Mouse (Mus musculus): ENCODE measurements around the gene Cyth1. TPM values are rescaled to one million over a fixed set of nuclear protein-coding genes. Genes with fewer than 3 reads are reported as not detected.

Gene Cyth1
- total RNA-seq, 4 experiments from 2014 or later: 62.7 to 77.3 (median 68.8) TPM

GRCm38 (mm10) chr11:118200834-118201830, 47.3 kb downstream of the Cyth1 start:
- peak in 1 of 2 experiments; percentile 21 for DNase-seq (ENCODE audit: low spot score in 2 of 2)

DNA sequence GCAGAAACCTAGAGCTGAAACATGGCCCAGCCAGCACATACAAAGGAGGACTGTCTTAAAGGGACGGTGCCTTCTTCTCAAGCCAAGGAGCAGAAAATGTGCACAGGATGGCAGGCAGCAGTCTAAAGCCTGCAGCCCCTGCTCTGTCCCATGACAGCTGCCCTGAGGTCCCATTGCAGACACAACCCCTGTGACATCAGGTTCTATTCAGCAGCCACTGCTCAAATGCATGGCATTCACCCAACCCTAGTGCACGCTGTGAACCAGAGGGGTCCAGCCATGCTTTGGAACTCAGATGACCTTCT, 50.1 kb downstream of the Cyth1 start:
- peak in 1 of 2 experiments; percentile 41 for DNase-seq (ENCODE audit: low spot score in 2 of 2)

GRCm38 (mm10) chr11:118197508-118198295, 50.7 kb downstream of the Cyth1 start:
- DNase-seq (ENCODE audit: low spot score in 2 of 2): peak; percentile 44 to 75

- DNase-seq (ENCODE audit: low spot score in 2 of 2): no peak
These were observed 51.5 kb downstream of the Cyth1 start for GRCm38 (mm10) chr11:118196824-118197388.

- no peak for DNase-seq (ENCODE audit: low spot score in 2 of 2)
These were observed 54.8 kb downstream of the Cyth1 start for GRCm38 (mm10) chr11:118193390-118194147.

- no peak for DNase-seq (ENCODE audit: low spot score in 2 of 2)
These were observed 55.4 kb downstream of the Cyth1 start for GRCm38 (mm10) chr11:118192973-118193372.

- DNase-seq (ENCODE audit: low spot score in 2 of 2): no peak
These were observed 65.6 kb downstream of the Cyth1 start for GRCm38 (mm10) chr11:118182768-118183167.

GRCm38 (mm10) chr11:118182353-118182752, 66.0 kb downstream of the Cyth1 start:
- no peak for DNase-seq (ENCODE audit: low spot score in 2 of 2)

DNA sequence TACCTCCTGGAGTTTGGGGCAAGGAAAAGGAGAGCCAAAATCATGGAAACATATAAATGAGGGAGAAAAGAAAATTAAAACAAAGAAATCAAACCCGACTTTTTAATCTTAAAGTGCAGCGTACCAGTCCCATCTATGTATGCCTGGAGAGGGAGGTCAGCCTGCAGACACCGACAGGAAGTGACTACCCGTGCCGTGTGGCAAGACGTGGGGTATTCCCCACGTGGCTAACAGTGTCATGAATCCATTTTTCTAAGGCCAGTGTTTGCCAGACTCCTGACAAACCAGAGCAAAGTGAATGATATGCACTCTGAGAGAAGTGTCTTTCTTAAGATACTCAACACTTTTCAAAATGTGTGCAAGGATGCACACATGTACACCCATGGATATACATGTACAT, 68.2 kb downstream of the Cyth1 start:
- DNase-seq (ENCODE audit: low spot score in 2 of 2): no peak

DNA sequence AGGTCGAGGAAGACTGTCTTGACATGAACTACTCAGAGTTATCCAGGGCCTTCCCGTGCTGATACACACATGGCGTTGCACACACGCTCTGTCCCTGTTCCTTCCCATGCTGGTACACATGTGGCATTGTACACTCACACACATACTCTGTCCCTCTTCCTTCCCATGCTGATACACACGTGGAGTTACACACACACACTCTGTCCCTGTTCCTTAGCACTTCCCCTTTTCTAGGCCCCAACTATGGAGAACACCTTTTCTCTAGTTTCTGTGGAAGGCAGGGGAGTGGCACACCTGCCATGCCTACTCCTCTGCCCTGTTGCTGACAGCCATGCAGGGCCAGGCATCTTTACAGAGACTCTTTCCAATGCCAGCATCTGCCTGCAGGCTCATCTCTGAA, 70.2 kb downstream of the Cyth1 start:
- DNase-seq (ENCODE audit: low spot score in 2 of 2): no peak

DNA sequence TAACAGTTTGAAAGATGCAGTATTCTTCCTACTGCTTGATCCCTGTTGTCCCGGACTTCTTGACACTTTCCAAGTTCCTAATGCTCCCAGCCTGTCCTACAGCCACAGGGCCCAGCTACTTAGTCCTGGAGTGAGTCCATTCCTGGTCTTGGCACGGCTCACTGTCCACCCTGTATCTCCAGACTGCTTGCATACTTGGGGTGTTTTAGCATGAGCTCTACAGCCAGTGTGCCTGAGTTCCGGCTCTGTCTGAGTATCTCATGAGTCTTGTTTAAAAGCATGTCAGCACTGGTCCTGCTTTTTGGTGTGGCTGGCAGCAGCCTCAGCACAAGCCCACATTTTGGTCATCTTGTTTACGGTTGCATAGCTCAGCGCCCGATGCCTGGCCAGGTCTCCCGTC, 73.6 kb downstream of the Cyth1 start:
- DNase-seq (ENCODE audit: low spot score in 2 of 2): no peak

GRCm38 (mm10) chr11:118172768-118173167, 75.6 kb downstream of the Cyth1 start:
- DNase-seq (ENCODE audit: low spot score in 2 of 2): no peak

- no peak for DNase-seq (ENCODE audit: low spot score in 2 of 2)
These were observed 78.1 kb downstream of the Cyth1 start for GRCm38 (mm10) chr11:118170333-118170732.

- no peak for DNase-seq (ENCODE audit: low spot score in 2 of 2)
These were observed 79.7 kb downstream of the Cyth1 start for GRCm38 (mm10) chr11:118168714-118169113.

DNA sequence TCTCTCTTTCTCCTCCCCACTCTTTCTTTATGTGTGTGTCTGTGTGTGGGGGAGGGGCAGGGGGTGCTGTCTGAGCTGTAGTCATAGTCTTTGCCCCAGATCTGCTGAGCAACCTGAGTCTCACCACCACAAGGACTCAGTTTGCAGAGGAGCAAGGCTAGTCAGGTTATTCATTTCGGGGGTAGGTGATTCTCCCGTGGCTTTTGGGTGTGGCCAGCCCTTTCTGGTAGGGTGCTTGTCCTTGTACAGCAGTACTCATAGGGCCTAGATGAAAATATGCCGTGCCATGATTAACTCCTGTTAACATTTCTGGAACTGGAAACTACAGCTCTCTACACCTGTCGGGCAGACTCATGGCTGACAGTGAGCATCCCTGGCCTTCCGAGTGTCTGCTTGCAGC, 81.8 kb downstream of the Cyth1 start:
- DNase-seq (ENCODE audit: low spot score in 2 of 2): no peak

DNA sequence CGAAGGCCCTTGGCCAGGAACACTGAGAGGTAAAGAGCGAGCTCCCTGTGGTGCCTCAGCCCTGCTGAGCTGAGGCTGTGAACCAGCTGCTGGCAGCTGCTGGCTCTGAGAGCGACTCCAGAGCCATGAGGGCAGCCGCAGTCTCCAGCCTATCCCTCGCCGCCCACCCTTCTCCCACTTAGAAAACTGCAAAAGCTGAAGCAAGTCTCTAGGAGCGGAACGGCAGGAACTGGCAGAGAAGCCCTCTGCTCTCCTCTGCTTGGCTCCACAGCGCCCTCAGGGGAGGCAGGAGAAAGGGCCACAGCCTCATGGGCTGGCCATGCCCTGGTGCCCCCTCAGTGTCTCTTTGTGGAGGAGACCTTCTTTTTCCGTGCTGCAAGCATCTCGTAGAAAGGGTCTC, 82.7 kb downstream of the Cyth1 start:
- DNase-seq (ENCODE audit: low spot score in 2 of 2): no peak

GRCm38 (mm10) chr11:118164566-118164965, 83.8 kb downstream of the Cyth1 start:
- no peak for DNase-seq (ENCODE audit: low spot score in 2 of 2)

DNA sequence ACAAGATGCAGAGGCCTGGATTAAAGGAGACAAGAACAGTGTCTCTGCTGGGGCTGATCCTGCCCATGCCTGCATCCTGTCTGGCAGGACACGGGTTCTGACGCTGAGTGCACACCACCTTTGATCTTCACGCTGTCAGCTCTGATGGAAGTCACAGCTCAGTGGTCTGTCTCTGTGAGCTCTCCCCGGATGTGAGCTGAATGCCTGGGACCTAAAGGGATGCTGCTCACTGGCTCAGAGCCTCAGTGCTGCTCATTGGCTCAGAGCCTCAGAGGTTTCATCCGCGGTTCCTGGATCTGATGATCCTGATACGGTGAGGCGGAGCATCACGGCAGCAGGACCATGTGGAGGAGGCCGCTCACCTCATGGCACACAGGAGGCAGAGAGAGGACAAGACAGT, 86.1 kb downstream of the Cyth1 start:
- no peak for DNase-seq (ENCODE audit: low spot score in 2 of 2)

DNA sequence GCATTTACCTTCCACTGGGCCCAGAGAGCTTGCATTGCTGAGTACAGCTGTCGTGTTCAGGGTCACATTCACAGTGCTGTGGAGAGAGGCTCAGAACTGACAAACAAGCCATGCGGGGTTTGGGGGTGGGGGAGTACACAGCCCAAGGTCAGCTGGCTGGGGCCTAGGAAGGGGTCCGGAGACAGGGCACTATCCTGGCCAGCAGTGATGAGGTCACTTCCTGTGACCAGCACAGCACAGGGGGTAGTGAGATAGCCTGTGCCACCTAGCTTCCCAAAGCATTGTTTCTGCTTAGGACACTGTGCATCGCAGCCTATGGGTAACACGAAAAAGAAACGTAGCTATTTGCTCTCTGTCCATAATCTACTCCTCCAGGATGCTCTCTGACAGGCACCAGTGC, 87.2 kb downstream of the Cyth1 start:
- DNase-seq (ENCODE audit: low spot score in 2 of 2): no peak

- DNase-seq (ENCODE audit: low spot score in 2 of 2): no peak
These were observed 87.6 kb downstream of the Cyth1 start for GRCm38 (mm10) chr11:118160763-118161162.

DNA sequence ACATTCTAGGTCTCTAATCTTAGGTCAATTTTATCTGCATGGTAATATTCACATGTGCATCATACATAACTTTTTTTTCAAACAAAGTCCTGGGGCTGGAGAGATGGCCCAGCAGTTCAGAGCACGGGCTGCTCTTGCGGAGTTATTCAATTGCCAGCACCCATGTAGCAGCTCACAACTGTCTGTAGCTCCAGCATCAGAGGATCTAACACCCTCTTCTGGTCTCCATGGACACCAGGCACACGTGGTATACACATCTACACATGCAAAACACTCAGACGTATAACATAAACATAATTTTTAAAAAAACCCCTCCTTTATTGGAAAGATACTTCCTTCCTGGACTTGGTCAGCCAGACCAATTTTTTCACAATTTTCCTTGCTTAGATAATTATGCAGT, 89.6 kb downstream of the Cyth1 start:
- no peak for DNase-seq (ENCODE audit: low spot score in 2 of 2)
